Mouse (Mus musculus): ENCODE data around the gene Mgll. TPM values are rescaled to one million over a fixed set of nuclear protein-coding genes. Genes with fewer than 3 reads are reported as not detected.

The Mgll gene
- polyA plus RNA-seq, 1 experiment = 30.5 TPM

DNA sequence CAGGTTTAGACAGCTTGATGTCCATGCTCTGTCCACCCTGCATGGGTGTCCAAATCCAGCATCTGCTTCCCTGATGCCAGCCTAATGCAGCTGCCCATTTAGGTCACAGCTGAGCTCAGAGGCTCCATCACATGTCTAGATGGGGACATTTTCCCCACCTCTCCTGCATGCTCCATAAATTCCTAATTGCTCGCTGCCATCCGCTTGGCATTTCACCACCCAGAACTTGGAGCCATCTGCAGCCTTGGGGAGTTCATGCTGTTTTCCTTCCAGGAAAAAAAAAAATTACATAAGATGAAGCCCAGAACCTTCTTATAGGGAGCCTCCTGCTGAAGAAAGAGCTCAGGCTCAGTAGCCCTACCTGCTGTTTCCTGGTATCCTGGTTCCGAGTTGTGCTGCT, 17.6 kb downstream of the Mgll start:
- 63% methylated on average over 3 of the region's 3 CpGs for WGBS
- DNase-seq (ENCODE audit: low read depth, low spot score) = no peak

DNA sequence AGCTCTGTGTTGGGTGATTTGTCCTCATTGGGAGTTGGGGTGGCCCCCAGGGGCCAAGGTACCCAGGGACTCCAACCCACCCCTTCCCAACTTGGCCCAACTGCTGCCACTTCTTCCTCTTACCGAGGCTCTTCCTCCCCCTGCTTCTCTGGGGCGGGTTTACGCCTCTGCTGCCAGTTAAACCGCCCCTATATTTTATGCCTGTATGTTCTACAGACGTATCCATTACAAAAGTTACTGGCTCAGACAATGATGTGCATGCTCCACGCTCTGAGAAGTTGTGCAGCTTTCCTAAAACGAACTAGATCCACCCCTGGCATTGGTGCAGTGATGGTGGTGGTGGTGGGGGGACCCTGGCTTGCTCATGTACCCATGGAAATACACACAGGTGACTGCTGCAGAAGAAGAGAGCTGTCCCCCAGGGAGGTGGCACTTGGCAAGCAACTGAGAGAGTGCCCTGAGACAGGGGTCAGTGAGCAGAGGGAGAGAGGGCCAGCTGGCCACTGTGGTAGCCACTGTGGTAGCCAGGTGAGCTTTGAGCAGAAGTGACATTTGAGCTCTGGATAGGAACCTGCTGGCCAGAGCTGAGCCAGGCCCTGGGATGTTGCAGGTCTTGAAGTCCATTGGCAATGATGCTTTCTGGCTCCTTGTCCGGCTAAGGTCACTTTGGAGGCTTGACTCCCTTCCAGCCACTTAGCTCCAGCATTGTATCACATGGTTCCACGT, 18.2 kb downstream of the Mgll start:
- no peak for DNase-seq (ENCODE audit: low read depth, low spot score)
- WGBS = 52% methylated on average over 9 of the region's 9 CpGs

DNA sequence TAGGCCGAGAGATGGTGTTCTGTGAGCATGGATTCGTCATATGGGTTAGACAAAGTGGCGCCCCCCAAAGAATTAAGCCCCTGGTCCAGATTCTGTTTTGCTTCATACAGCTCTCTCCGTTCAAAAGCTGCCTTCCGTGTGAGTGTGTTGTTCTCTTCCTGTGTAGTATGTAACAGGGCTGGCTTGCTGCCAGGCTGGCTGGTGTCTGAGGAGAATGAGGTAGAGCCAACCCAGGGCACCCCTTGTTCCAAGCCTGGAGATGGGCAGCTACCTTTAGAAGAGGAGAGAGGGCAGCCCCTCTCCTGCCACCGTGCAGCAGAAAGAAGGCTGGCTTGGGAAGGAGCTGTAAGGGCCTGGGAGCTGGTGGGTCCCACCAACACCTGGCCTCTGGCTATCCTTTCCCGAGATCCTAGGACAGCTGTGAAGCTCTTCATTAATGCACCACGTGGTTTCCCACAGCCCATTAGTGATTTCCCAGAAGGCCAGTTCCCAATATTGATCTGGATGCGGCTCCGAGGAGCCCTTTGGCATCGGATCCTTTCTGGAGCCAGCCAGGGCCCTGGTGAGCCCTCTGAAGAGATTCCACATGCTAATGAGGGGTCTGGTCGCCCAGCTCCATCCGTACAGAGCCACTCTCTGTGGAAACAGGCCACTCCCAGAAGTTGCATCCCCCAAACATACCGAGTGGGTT, 19.5 kb downstream of the Mgll start:
- DNase-seq (ENCODE audit: low read depth, low spot score) = no peak
- 71% methylated on average over 14 of the region's 14 CpGs for WGBS

DNA sequence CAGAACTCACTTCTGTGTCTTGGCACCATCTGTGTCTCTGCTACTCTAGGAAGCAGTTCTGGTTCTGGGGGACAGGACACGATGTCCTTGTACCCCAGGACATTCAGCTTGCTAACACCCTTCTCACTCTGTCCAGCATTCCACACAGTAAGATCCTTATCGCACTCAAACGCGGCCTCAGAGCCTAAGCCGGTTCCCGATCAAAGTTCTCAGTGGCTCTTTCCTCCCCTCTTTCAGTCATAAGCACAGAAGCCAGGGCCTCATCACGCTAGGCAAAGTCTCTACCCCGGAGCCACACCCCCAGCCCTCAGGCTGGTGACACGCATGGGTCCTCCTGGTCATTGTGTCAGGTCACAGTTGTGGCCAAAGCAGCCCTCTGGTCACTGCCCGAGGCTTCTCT, 20.8 kb downstream of the Mgll start:
- DNase-seq (ENCODE audit: low read depth, low spot score) = no peak
- WGBS = 75% methylated on average over 10 of the region's 10 CpGs

DNA sequence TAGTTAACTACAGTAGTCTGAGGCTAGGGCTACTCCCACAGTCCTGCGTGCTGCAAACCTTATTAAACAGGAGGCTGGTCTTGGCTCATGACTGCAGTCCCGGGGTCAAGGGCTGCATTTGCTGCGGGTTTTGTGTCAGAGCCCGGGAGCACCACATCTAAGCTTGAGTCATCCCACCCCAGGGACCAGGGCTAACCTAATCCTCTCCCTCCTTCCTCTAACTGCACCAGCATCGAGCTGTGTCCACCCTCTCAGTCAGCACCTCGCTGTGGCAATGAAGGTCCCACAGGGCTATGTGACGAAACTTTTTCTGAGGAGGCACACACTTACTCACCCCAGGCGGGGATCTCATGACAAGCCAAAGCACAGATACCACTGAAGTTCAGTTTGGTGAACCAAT, 22.1 kb downstream of the Mgll start:
- DNase-seq (ENCODE audit: low read depth, low spot score) = no peak
- 82% methylated on average over 8 of the region's 8 CpGs for WGBS

DNA sequence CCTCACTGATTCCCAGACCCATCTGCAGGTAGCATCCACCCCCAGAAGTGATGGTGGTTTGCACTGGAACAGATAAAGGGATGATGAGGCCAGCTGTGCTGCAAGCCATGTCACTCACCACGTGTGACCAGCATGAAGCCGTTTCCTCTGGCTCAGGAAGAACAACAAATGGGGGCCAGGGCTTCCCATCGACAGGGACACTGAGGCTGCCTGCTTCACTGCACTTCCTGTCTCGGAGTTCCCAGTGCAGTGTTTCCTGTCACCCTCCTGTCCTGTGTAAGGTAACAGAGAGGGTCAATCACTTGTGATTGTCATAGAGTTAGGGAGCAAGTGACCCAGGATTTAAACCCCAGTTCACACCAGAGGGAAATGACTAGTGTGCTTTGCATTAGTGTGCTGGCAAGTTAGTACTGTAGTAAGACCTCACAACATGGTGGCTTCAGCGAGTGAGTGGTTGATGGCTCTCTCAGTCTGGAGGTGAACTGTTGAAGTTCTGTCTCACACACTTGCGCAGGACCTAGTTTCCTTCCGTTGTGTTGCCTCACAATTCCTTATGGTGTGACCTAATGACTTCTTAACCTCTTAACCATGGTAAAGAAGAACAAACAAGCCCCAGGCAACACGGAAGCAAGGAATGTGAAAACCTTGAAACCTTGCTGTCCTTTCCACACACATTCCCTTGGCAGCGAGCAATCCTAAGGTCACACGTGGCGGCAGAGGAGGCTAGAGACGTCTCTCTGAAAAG, 23.3 kb downstream of the Mgll start:
- no peak for DNase-seq (ENCODE audit: low read depth, low spot score)
- WGBS = 76% methylated on average over 12 of the region's 12 CpGs

DNA sequence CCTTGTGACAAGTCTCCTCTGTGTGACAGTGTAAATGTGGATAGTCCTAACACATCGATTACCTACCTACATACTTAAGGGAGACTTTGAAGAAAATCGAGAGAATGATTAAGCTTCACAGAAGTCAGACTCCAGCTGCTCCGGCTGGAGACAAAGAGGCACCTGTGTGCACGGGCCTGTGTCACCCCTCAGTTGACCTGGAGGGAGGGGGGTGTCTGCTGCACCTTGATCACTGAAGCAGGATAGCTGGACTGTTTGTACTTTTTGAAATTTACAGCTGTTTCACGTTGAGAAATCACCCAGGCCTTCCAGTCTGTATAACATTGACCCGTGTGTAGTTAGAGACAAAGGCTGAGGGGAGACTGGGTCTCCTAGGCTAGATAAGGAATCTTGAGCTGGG, 26.7 kb downstream of the Mgll start:
- 26% methylated on average over 6 of the region's 6 CpGs for WGBS
- DNase-seq (ENCODE audit: low read depth, low spot score) = no peak

DNA sequence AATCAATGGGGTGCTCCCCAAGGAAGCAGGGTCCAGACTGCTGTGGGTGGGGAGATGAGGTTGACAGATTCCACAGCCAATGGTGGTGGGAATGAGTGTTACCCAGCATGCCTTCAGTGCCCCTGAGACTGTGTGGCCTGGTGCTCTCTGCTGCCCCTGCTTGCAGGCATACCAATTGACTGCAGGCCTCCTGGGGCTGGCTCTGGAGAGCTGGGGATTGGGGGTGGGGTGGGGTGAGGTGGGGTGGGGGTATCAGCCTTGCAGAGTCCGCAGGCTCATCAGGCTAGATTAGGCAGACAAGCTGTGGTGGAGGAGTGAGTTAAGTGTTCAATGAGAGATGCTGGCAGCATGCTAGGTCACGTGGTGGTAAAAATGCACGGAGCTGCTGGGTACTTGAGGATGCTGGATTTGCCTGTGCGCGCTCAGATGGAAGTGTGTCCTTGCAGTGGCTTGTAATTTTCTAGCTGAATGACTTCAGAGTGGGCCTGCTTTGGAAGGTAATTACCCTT, 28.6 kb downstream of the Mgll start:
- DNase-seq (ENCODE audit: low read depth, low spot score) = no peak
- WGBS = 74% methylated on average over 5 of the region's 5 CpGs

DNA sequence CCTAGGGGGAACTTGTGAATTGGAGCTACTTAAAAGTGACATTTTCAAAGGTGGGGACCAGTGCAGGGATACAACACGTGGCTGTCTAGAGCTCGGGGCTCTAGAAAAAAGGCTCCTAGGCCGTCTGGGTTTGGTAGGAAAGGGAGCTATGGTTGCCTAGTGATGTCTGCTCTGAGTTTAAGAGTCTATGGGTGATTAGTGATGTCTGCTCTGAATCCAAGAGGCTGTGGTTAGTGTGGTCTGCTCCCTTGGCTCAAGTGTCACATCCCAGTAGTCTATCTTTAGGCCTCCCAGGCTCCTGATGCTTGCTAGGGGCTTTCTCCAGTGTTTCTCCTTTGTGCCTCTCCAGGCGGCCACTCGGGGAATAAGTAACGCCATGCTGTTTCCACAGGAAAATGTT, 29.4 kb downstream of the Mgll start:
- 67% methylated on average over 6 of the region's 6 CpGs for WGBS
- DNase-seq (ENCODE audit: low read depth, low spot score) = no peak

DNA sequence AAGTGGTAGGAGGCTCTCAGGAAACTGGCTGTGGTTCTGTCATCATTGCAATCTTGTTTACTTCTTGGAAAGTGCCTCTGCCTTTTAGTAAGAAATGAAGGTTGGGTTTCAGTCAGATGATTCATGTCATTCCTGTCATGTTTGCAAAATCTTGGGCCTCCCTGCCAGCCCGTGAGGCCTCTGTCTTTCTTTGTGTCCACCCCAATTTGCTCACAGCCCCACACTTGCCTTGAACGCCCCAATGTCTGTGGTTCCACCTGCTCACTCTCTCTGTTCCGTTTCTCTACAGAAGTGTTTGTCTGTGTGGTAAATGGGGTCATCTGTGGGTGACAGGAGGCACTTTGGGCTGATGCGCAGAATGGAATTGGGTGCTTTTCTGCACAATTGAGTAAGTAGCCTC, 32.8 kb downstream of the Mgll start:
- 66% methylated on average over 4 of the region's 4 CpGs for WGBS
- no peak for DNase-seq (ENCODE audit: low read depth, low spot score)

DNA sequence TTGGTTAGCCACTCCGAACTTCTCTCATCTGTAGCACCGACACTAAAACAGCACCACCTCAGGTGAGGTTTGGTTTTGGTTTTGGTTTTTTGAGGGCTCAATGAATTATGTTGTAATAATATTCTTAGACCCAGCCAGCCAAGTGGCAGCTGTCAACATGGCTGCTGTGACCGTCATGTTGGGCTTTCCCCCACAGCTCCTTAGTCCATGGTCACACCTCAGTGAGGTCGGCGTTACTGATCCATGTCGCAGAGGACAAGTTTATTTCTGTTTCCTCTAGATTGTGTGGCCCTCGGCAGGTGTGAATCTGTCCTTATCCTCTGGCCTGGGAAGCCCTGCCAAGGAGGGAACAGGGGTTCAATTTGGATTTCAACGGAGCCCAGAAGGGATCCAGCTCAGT, 33.9 kb downstream of the Mgll start:
- WGBS = 73% methylated on average over 8 of the region's 8 CpGs
- no peak for DNase-seq (ENCODE audit: low read depth, low spot score)

DNA sequence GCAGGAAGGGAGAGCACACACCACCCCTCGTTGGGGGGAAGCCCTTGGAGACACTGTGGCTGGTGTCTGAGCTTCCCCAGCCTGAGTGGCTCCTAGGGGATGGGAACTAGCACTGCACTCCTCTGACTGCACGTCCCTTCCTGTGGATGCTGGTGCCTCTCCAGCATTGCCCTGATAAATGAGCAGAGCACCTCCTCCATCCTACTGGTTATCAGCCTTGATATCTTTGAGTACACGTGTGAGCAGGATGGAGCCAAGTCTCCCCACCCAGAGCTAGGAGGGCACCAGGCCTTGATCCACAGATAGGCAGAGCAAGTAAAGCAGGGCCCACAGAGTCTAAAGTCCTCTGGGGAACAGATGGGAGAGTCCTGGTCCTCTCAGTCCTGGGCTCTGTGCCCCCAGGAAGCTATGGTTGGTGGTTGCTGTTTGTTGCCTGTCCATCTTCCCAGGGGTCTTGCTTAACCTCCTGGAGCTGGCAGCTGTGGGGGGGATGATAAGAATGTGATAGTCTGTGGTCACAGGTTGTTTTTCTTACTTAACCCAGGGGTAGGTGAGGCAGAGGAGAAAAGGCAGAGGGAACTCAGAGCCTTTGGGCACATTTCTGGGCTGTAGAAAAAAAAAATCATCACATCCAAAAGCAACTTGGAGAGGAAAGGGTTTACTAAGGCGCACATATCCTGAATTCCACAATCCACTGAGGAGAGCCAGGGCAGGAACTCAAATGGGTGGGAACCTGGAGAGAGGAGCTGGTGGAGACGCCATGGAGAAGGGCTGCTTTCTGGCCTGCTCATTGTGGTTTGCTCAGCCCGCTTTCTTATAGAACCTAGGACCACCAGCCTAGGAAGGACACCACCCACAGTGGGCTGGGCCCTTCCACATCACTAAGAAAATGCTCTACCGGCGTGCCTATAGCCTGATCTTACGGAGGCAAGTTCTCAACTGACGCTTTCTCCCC, 34.6 kb downstream of the Mgll start:
- 66% methylated on average over 10 of the region's 10 CpGs for WGBS
- DNase-seq (ENCODE audit: low read depth, low spot score) = no peak

DNA sequence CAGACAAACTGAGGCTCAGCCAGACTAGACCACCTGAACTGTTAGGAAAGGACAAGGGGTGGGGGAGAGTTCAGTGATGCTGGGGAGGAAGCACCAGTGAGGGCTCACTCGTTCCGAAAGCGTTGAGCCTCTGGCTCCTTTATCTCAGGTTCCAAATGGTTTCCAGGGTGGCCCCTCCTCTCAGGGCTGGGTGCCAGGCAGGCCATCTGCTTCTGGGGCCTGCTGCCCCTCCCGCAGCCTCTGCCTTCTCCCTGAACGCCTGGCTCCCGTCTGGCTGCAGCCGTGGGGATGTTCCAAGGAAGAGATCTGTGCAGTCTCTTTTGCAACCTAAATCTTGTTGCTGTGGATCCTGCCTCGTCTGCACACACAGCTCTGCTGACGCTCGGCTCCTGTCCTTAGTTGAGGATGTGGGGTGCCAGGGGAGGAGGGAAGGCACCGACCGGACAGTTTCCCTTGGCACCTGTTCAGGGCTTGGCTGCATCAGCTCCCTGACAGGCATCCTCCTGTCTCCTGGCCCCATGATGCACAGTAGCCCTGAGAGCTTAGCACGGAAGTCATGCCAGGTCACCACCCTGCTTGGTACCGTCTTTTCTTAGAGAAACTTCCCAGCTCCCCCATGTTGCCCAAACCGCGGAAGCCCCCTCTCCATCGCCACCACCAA, 35.7 kb downstream of the Mgll start:
- WGBS = 32% methylated on average over 17 of the region's 17 CpGs
- DNase-seq (ENCODE audit: low read depth, low spot score) = no peak

DNA sequence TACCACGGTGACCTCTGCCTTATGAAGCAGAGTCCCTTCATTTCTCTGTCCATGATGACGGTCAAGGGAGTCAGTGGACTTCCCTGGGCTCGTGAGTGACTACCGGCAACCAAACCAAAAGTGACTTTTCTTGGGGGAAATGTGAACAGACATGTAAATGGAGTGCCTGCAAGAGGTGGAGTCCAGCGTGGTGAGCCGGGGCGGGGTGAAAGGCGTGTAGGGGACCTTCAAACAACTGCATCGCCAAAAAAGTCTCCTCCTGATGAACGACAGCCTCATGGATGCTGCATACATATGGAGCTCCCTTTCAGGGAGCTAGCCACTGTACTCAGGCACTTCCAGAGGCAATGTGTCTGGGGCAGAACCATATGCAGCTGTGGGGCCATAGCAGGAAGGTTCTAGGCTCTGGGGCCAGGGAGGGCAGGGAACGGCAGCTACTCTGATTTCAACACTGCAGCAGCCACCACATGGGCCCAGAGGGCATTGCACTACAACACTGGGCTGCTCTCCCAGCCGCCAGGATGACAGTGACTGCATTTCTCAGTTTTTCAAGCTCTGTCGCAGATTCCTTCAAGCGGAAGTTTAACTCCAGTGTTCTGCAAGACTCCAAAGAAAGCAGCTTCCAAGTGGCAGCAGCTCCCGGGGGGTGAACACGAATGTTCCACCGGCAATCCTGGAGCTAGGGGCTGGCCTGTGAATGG, 36.9 kb downstream of the Mgll start:
- WGBS = 74% methylated on average over 17 of the region's 17 CpGs
- DNase-seq (ENCODE audit: low read depth, low spot score) = no peak

DNA sequence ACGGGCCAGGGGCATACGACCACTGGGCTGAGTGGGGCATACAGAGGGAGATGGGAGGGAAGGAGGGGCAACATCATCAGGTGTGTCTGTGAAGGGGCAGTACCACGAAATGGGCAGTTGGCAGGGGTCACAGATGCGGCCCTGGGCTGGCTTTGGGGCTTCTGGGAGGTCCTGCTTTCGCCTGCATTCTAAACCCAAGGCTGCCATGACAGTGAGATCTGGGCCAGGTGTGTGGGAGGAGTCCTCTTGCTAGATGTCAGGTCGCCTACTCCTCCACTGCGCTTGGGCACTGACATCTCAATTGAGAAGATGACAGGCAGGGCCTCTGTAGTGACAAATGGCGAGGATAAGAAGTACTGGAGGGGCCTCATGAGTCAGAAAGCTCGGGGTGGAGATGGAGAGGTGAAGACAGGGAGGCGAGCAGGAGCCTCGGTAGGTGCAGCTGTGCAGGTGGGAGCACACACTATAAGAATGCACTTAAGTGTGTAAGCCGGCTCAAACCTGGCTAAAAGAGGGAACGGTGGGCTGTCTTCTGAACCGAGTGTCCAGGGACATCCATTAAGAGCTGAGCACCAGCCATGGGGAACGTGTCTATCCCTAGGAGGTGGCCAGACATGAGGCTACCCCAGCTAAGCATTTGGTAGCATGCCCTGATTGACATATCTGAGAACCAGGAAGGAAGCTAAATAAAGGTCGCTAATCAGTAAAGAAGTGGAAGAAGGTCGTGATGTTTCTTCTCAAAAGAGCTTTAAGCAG, 37.6 kb downstream of the Mgll start:
- no peak for DNase-seq (ENCODE audit: low read depth, low spot score)
- 83% methylated on average over 17 of the region's 17 CpGs for WGBS

DNA sequence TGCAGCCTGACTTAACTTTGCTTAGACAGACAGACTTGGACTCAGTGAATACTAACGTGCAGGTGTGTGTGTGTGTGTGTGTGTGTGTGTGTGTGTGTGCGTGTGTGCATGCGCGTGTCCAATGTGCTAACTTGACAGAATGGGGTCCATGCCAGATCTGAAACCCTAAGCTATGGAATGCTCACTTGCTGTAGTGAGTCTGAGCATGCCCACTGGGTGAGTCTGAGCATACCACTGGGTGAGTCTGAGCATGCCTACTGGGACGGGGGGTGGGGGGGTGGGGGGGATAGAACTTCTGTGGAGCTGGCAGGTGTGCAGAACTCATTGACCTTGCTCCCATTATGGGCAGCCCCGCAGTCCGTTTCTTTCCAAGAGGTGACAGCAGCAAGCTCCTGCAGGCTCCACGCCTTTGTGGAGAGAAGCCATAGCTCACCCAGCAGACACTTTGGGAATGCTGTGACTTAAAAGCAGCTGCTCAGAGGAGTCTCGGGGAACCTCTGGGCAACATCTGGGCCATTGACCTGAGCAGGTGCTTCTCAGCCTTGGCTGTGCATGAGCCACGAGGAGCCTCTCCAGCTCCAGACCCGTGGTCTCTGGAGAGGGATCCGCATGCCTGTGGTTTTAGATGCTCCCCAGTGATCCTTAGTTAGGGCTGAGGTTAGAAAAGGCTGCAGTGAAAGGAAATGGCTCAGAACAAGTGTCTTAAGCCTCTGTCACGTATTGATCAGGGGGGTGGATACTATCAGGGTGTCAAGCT, 38.4 kb downstream of the Mgll start:
- no peak for DNase-seq (ENCODE audit: low read depth, low spot score)
- WGBS = 58% methylated on average over 13 of the region's 13 CpGs

DNA sequence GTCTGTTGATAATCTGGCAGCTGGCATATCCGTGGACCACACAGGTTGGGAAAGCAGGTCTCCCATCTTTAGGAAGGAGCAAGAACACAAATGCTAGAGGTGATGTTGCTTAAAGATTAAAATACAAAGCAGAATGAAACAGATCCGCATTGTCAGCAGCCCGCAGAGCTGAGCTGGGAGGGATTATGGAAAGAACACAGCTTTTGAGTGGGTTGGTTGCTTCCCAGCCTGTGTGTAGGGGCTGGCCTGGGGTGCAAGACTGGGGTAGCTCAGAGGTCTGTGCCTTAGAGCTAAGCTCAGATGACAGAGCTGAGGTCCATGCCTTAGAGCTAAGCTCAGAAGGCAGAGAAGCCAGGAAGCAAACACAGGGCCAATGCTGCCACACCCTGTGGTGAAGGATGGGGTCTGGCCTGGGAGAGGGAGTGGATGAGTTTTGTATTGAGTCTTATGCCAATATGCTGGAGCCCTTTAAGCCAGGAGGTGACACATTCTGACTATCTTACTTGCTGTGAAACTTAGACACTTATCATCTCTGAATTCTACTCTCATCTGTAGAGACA, 39.4 kb downstream of the Mgll start:
- WGBS = 89% methylated on average over 3 of the region's 3 CpGs
- DNase-seq (ENCODE audit: low read depth, low spot score) = no peak

Measured in large intestine, adult 2 months (tissue).